8 mouse cellular contexts compared by ENCODE assay signal in genomic region chrX:162736140-162736659, GRCm38 (mm10). TPM values are rescaled to one million over a fixed set of nuclear protein-coding genes. Genes with fewer than 3 reads are reported as not detected.
DNase-seq lines count a peak whose midpoint lies in the region; ATAC-seq lines count a peak whose summit lies in the region.

No protein-coding gene starts in this region.

- intact Hi-C loops in left cerebral cortex, postnatal 36 days (cut with DNase I), result loop anchor here (5.0 kb wide), 1 partner anchor 209 kb away; no protein-coding TSS in a partner anchor

- 35% methylated on average over 9 of the region's 9 CpGs for WGBS in heart, embryonic 14.5 days
- 45% methylated on average over 9 of the region's 9 CpGs for WGBS in macrophage (ENCODE audit: missing documents)

- no peaks in the 10 kb centered on the region for H3K9me3 ChIP-seq in heart, embryonic 14.5 days (ENCODE audit: control insufficient read depth, low read length)

- H3K4me1 ChIP-seq in heart, embryonic 14.5 days (ENCODE audit: control insufficient read depth in 2 of 2, insufficient read depth in 2 of 2, low read length in 2 of 2), result no peaks in the 10 kb centered on the region

- H3K79me2 ChIP-seq in macrophage (ENCODE audit: inconsistent target), result no peaks in the 10 kb centered on the region

- no peaks in the 10 kb centered on the region for H3K27me3 ChIP-seq in heart, embryonic 14.5 days (ENCODE audit: control insufficient read depth, insufficient read depth, low read length)

- 0 out of 2 replicates have a peak, but pooled peaks have one; percentile 61 for ATAC-seq in heart, embryonic 14.5 days (ENCODE audit: insufficient number of reproducible peaks, insufficient read depth, low FRiP score, low read depth)

- H3K36me3 ChIP-seq in heart, embryonic 14.5 days (ENCODE audit: control insufficient read depth, insufficient read depth, low read length), result no peaks in the 10 kb centered on the region
- no peaks in the 10 kb centered on the region for H3K36me3 ChIP-seq in macrophage (ENCODE audit: inconsistent target)

- H3K9ac ChIP-seq in heart, embryonic 14.5 days (ENCODE audit: low read length), result peak overlapping the region; percentile 61; the same call in 1 of the 2 replicates

- peak overlapping the region; percentile 69 for H3K4me2 ChIP-seq in heart, embryonic 14.5 days (ENCODE audit: low read length)

- peak overlapping the region; percentile 1 to 38; a peak in 1 of 4 replicates for H3K4me3 ChIP-seq in heart, embryonic 14.5 days (ENCODE audit: control insufficient read depth in 1 of 2, insufficient read depth in 1 of 2, low read depth in 1 of 2, low read length in 2 of 2)
- peak overlapping the region; percentile 33; the same call in 1 of the 2 replicates for H3K4me3 ChIP-seq in macrophage (ENCODE audit: inconsistent target)

- peak; percentile 18 for DNase-seq in urinary bladder, postnatal 14 days (ENCODE audit: low spot score)
- DNase-seq in urinary bladder, adult 18-20 months (ENCODE audit: low spot score in 2 of 2), result no peak
- DNase-seq in embryo, embryonic 10.5 days (ENCODE audit: low spot score), result peak; percentile 49
- DNase-seq in left cerebral cortex, postnatal 36 days (ENCODE audit: low spot score in 2 of 2), result peak; percentile 8 to 17
- DNase-seq in testis, postnatal 10 days (ENCODE audit: low spot score), result peak; percentile 43
- no peak for DNase-seq in urinary bladder, postnatal 25 days (ENCODE audit: low spot score)

- H3K27ac ChIP-seq in heart, embryonic 14.5 days (replicated peaks in 1 of 2; ENCODE audit: control insufficient read depth in 1 of 2, insufficient read depth in 1 of 2, low read depth in 2 of 2, low read length in 2 of 2), result peak overlapping the region; percentile 68 to 70; a peak in 3 of 4 replicates
- peak overlapping the region; percentile 49; the same call in 1 of the 2 replicates for H3K27ac ChIP-seq in macrophage

RNA-seq across cellular contexts. Expression of gene Rbbp7, which starts 24.0 kb away (rescaled TPM):
- 430 and 440 TPM in 2 replicates for polyA plus RNA-seq in heart, embryonic 14.5 days (2014; fragmentation: Nextera tagmentation; extraction: Ambion mirVana)
- total RNA-seq in left cerebral cortex, postnatal 36 days (2021), result 100 to 1,000 TPM; 130 to 140 TPM
- 10 to 100 TPM; 12.7 to 63.7 (median 30.6) TPM for total RNA-seq in macrophage (2018; cell fraction: chromatin; rRNA removed)
- total RNA-seq in macrophage (2018; cell fraction: cytosol; rRNA removed), result 10 to 100 TPM; 56.8 to 92.3 (median 68.6) TPM
- 10 to 100 TPM; 23.0 to 94.7 (median 37.4) TPM for total RNA-seq in macrophage (2018; cell fraction: nucleus; rRNA removed)
- 61.1 to 131 TPM (median 79.3 TPM) in 3 replicates for polyA plus RNA-seq in macrophage (2018)

Comparison
In these comparisons a context has a peak if more than half of its experiments do, and no peak if none do; other contexts are left out.
1. DNase-seq: peak in urinary bladder, postnatal 14 days (single experiment), embryo, embryonic 10.5 days (single experiment), left cerebral cortex, postnatal 36 days (2 of 2) and testis, postnatal 10 days (single experiment); none in urinary bladder, adult 18-20 months (0 of 2) and urinary bladder, postnatal 25 days (single experiment).